Comparison of ENCODE assay signal across 19 mouse cellular contexts in genomic region chr1:174836861-174837260, GRCm38 (mm10).
"Had no signal": no experiment of that assay in that cellular context is flagged by ENCODE, and none has a peak within 500 bp of the region (broad histone marks: within the 10 kb centered on the region; RNA-seq: fewer than 3 reads in every experiment).

No protein-coding gene starts in this region.

- H3K4me2 ChIP-seq: intestine, embryonic 15.5 days; liver, embryonic 11.5 days; midbrain, embryonic 12.5 days; midbrain, embryonic 15.5 days; neural tube, embryonic 13.5 days; stomach, embryonic 15.5 days had no signal

- H3K4me1 ChIP-seq: intestine, embryonic 15.5 days; midbrain, embryonic 12.5 days; midbrain, embryonic 15.5 days; neural tube, embryonic 13.5 days; stomach, embryonic 15.5 days had no signal

- H3K9me3 ChIP-seq: intestine, embryonic 15.5 days; midbrain, embryonic 12.5 days; midbrain, embryonic 15.5 days; stomach, embryonic 15.5 days had no signal

- H3K27me3 ChIP-seq: intestine, embryonic 15.5 days; midbrain, embryonic 12.5 days; midbrain, embryonic 15.5 days; neural tube, embryonic 13.5 days; stomach, embryonic 15.5 days had no signal

- ATAC-seq: intestine, embryonic 15.5 days; lung, postnatal 0 days; midbrain, embryonic 15.5 days had no signal

- H3K4me3 ChIP-seq: intestine, embryonic 15.5 days; layer of hippocampus, adult 2 months; left cerebral cortex, adult 2 months; midbrain, embryonic 12.5 days; midbrain, embryonic 15.5 days; myocyte; neural tube, embryonic 13.5 days; stomach, embryonic 15.5 days had no signal

- H3K36me3 ChIP-seq: intestine, embryonic 15.5 days; midbrain, embryonic 12.5 days; midbrain, embryonic 15.5 days; neural tube, embryonic 13.5 days; stomach, embryonic 15.5 days had no signal

- H3K27ac ChIP-seq: intestine, embryonic 15.5 days; layer of hippocampus, adult 2 months; left cerebral cortex, adult 2 months; liver, embryonic 14.5 days; midbrain, embryonic 12.5 days; midbrain, embryonic 15.5 days; neural tube, embryonic 13.5 days; stomach, embryonic 15.5 days had no signal

- H3K9ac ChIP-seq: intestine, embryonic 15.5 days; liver, embryonic 14.5 days; midbrain, embryonic 12.5 days; midbrain, embryonic 15.5 days; neural tube, embryonic 13.5 days; stomach, embryonic 15.5 days had no signal

- DNase-seq: kidney, adult 11 months; kidney, adult 8-10 months; kidney, postnatal 14 days; layer of hippocampus, postnatal 36 days; lung, adult 18-20 months; lung, postnatal 36 days; spleen, adult 18-20 months; thymus, postnatal 25 days had no signal
